Mouse (Mus musculus): ENCODE data around the gene Srgap1.

DNA sequence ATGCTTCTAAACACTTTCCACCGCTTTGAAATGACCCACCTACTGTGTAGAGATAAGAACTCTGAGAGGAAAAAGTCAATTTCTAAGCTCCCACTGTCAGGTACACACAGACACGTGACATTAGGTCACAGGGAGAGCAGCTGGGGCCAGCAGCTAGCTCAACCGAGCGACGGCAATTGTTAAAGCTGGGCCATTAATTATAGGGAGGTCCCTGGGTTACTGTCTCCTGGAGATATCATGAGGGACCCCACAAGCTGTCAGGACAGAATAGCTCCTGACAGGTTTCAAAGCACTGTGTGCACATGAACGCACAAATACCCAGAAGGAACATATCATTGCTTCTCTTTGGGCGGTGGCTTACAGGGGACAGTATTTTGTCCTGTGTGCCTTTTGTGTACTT is 229.1 kb downstream of the Srgap1 start:
- no peak for TF ChIP-seq MYOG (IDR thresholded peaks at IDR 0.05; ENCODE audit: control insufficient read depth in 1 of 3, insufficient read depth in 1 of 3, insufficient read length in 2 of 3, low read depth in 2 of 3)
- TF ChIP-seq MYOD1 (IDR thresholded peaks at IDR 0.05; ENCODE audit: control insufficient read depth in 1 of 3, insufficient read length in 2 of 3, low read depth in 2 of 3): no peak
- TF ChIP-seq POLR2A (IDR thresholded peaks at IDR 0.05; ENCODE audit: insufficient read length, low read depth): no peak
- TF ChIP-seq E2F4 (IDR thresholded peaks at IDR 0.05; ENCODE audit: insufficient read depth): no peak
- TF ChIP-seq TCF12 (IDR thresholded peaks at IDR 0.05; ENCODE audit: insufficient read depth, poor library complexity, severe bottlenecking): no peak
- TF ChIP-seq USF1 (IDR thresholded peaks at IDR 0.05; ENCODE audit: low read depth): no peak

Measured in myocyte (in vitro differentiated cells).